Mouse (Mus musculus): ENCODE measurements at regions not wholly inside any gene's neighbourhood (a gene's known extent, or its start where the extent isn't known, plus 50 kb on each side); places are given as distances from the start of the nearest gene placed in this dataset.
A peak's percentile ranks its signal among the peaks of the same experiment; 100 is the strongest.

- no peak for DNase-seq (ENCODE audit: low spot score)
Observed at GRCm38 (mm10) chr6:116901816-116902215, 185.1 kb upstream of the Tmem72 start.

- DNase-seq (ENCODE audit: low spot score), result no peak
Observed at GRCm38 (mm10) chr6:116902371-116902770, 185.7 kb upstream of the Tmem72 start.

- DNase-seq (ENCODE audit: low spot score), result no peak
Observed at GRCm38 (mm10) chr6:116906426-116907172, 189.9 kb upstream of the Tmem72 start.

DNA sequence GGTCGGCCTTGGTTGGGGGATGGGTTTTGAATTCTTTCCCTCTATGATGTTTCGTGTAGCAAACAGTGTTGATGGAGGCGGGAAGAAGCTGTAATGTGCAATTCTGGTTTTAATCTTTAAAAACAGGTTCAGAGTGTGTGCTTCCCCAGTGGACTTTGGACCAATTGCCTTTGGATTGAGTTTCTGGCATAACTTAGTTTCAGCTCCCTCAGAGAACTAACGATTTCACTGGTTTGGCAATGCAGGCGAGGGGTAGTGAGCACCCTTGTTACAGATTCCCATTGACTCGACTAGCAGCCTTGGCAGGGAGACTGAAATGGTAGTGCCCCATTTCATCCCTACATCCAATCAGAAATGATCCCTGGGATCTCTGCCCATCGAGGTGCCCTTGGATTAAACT lies 193.9 kb upstream of the Tmem72 start:
- no peak for DNase-seq (ENCODE audit: low spot score)

DNA sequence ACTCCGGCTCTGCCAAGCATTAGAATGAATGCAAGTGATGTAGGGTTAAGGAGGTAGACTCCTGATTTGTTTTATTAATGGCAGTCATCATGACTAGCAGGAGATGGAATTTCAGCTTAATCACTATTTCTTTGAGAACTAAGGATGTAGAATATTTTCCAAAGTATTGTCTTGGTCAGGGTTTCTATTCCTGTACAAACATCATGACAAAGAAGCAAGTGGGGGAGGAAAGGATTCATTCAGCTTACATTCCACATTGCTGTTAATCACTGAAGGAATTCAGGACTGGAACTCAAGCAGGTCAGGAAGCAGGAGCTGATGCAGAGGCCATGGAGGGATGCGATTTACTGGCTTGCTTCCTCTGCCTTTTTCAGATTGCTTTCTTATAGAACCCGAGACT lies 195.4 kb upstream of the Tmem72 start:
- no peak for DNase-seq (ENCODE audit: low spot score)

DNA sequence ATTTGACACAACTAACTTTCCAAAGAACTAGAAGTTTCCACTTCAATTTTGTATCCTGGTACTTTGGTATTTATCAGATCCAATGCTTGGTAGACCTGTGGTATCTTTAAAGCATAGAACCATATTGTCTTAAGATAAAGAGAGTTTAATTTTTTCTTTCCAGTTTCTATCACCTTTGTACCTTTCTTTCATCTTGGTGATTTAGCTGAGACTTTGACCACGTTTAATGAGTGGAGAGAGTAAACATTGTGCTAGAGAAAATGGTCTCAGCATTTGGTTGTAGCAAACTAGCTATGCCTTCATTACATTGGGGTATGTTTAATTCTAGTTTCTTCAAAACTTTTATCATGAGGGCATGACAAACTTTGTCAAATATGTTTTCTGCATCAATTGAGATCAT lies 197.4 kb upstream of the Tmem72 start:
- no peak for DNase-seq (ENCODE audit: low spot score)

DNA sequence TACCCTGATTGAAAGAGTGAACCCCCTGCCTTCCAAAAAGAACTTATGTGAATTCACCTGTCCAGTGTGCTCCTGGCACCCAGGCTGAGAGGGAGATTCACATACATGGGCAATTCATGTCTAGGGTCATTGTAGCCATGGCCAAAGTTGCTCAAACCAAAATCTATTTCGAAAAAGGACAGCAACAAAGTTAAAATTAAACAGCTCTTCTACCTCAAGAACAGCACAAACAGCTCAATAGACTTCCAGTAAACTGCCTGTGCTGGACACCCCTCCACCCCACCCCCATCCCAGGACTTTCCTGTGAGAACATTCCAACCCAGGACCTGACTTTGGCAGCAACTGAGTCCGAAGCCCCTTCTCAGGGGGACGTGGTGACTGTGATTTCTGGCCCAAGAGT lies 218.3 kb upstream of the Tmem72 start:
- DNase-seq (ENCODE audit: low spot score), result no peak

DNA sequence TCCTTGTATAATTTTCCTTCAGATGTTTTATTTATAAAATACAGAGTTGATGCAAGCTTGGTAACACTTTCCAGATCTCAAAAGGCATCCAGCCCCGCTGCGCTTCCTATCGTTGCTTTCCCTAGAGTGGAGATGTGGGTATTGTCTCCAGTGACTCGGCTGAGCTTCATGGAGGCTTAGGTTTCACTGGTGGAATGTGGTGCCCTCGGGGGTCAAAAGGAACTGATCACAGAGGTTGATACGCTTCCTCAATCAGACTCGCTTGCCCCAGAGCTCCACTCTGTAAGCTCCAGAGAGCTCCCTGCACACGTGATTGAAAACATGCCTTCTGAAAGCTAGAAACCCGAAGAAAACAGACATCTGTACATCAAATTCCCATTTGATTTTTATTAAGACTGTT lies 224.9 kb upstream of the Tmem72 start:
- DNase-seq (ENCODE audit: low spot score), result peak; percentile 37

- DNase-seq (ENCODE audit: low spot score), result no peak
Observed at GRCm38 (mm10) chr6:116942696-116943095, 225.6 kb upstream of the Cxcl12 start.

GRCm38 (mm10) chr6:116946083-116946732 lies 222.1 kb upstream of the Cxcl12 start:
- DNase-seq (ENCODE audit: low spot score), result no peak

GRCm38 (mm10) chr6:116959611-116960010 lies 208.7 kb upstream of the Cxcl12 start:
- DNase-seq (ENCODE audit: low spot score), result peak; percentile 78

DNA sequence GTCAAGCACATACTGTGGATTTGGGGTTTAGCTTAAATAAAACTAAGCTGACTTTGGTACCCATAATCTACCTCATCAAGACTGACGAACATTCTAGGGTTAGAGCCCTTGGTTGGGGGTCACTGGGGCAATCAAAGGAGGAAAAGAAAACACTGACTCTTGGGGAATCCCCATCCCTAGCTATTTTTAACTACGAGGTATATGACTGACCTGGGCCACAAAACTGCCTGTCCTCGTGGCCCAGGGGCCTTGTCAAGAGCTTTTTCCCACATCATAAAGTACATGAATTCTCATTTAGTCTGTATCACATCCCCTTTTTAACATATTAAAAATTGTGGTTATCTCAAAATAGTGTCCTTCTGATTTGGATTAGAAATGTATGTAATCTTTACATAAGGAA lies 207.7 kb upstream of the Cxcl12 start:
- DNase-seq (ENCODE audit: low spot score), result no peak

DNA sequence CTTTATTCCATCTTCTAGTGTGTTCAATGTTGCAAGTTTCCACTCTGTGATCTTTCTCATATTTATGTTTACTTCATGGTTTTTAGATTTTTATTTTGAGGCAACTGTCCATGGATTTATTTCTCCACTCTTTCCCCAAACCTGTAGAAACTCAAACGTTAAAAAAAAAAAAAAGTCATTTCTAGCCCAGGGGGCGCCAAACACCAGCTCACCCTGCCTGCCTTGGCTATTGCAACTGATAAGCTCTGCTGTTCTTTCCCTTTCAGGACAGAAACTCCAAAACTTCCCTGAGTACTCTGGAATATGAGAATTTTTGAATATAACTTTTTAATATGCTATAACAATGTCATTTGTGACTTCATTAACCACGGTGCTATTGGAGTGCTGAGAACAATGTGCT lies 201.9 kb upstream of the Cxcl12 start:
- no peak for DNase-seq (ENCODE audit: low spot score)

DNA sequence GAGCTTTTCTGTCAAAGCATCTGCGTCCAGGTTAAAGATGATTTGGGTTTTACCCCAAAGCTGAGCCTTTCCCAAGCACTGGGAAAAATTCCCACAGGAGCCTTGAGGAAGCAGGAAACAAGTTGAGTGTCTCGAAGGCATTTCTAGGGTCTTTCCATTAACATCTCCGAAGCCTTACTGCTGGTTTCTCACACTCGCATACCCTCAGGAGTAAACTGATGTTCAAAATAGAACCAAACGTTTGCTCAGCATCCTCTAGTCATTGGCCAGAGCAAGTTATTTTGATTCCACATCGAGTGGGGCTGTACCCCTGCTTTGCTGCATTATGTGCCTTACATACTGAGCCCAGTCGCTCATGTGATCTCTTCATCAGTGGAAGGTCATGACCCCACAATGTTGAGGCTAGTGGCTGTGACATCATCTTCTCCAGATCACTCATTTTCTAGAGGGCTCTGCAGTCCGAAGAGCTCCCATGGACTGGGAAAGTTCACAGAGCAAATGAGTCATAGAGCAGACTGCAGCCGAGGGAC lies 198.9 kb upstream of the Cxcl12 start:
- DNase-seq (ENCODE audit: low spot score), result no peak

DNA sequence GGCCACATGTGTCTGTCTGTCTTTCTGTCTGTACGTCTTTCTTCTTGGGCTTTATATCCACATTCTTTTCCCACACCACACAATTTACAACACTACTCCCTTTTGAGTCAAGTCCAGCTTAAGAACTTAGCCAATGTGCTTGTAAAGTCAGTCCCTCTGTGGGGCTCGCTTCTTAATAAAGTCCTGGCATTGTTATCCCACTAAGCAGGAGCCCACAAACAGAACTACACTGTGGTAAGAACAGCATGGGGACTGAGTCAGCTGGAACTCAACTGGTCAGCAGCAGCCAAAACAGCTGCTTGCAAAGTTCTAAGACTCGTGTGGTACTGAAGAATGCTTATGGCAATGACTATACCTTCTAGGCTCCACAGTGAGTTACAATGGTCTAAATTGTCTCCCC lies 193.5 kb upstream of the Cxcl12 start:
- no peak for DNase-seq (ENCODE audit: low spot score)

- DNase-seq (ENCODE audit: low spot score), result peak; percentile 51
Observed at GRCm38 (mm10) chr6:116980349-116980995, 187.9 kb upstream of the Cxcl12 start.

- DNase-seq (ENCODE audit: low spot score), result no peak
Observed at GRCm38 (mm10) chr6:116985147-116985737, 183.1 kb upstream of the Cxcl12 start.

GRCm38 (mm10) chr6:116986266-116987000 lies 181.9 kb upstream of the Cxcl12 start:
- DNase-seq (ENCODE audit: low spot score), result peak; percentile 60

GRCm38 (mm10) chr6:116987243-116987642 lies 181.1 kb upstream of the Cxcl12 start:
- DNase-seq (ENCODE audit: low spot score), result peak; percentile 19

DNA sequence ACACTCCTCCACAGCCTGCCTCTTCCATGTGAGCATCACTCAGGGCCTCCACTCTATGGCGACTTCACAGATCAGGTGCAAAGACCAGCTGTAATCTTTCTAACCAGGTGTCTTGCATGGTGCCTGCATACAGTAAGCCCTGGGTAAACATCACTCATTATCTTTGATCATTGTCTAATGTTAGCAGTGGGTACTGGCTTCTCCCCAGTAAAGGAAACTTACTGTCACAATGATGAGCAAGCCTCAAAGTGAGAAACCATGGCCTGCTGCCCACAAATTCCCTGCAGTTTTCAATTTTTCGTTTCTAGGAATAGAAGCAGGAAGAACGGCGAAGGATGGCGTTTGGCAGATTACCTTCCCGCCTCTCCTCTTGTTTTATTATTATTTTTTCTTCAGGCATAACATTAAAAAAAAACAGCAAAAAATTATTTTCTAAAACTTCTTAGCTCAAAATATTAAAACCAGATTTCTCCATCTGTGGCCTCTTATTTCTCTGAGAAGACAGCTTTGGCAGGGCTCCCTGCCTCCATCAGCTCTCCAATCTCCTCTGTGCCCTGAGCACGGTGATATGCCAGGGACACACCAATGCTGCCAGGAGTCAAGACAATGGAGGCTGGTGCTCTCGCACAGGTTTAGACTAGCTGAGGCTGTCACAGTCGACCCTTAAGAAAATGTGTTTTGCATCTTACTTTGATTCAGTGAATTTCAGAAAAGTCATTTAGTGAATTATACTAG lies 169.2 kb upstream of the Cxcl12 start:
- no peak for DNase-seq (ENCODE audit: low spot score)

- DNase-seq (ENCODE audit: low spot score), result no peak
Observed at GRCm38 (mm10) chr6:116999940-117000339, 168.4 kb upstream of the Cxcl12 start.

Measured in embryo, embryonic 10.5 days (tissue).